9 mouse cellular contexts compared by ENCODE assay signal in the genomic region with DNA sequence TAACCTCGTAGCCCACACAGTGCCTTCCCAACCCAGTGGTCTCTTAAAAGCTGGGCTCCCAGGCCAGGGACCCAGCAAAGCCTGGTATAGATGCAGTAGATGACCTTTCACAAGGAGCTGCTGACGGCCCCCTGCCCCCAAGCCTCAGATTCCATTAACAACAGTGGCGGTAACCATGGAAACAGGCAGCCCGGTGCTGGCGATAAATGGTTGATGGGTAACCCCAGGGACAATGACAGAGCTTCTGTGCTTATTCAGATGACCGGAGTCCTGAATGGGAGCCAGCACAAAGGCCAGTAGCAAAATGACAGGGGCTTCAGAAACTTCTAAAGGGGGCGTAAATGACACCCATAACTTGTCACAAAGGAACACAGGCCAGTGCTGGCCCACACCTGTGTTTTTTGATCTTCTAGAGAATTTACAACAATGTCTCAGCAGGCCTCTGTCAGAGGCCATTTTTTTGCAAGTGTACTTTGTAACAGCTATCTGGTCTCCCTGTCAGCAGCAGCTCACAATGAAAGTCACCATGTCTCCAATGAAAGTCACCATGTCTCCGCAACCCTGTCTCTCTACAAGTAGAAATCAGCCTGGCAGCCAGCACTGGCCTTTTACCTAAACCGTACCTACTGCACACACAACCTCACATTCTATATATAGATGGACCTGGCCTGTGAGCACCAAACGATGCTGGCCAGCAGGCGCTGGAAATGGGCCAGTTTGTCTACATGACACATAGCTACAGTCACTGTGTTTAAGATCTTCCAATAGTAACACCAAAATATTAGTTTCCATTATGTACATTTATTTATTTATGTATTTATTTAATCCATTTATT. TPM values are rescaled to one million over a fixed set of nuclear protein-coding genes. Genes with fewer than 3 reads are reported as not detected.
A peak's percentile ranks its signal among the peaks of the same experiment; 100 is the strongest.
DNase-seq lines count a peak whose midpoint lies in the region; ATAC-seq and TF ChIP-seq lines count a peak whose summit lies in the region.
"Had no signal": no experiment of that assay in that cellular context is flagged by ENCODE, and none has a peak within 500 bp of the region (broad histone marks: within the 10 kb centered on the region; RNA-seq: fewer than 3 reads in every experiment).

No protein-coding gene starts in this region.

- H3K27me3 ChIP-seq in kidney, embryonic 15.5 days, result no peaks in the 10 kb centered on the region
- no peaks in the 10 kb centered on the region; the same call in 1 of the 2 replicates for H3K27me3 ChIP-seq in forebrain, embryonic 12.5 days
- 0 out of 2 replicates have a peak, but pooled peaks cover 2% of the 10 kb centered on the region for H3K27me3 ChIP-seq in hindbrain, embryonic 11.5 days (ENCODE audit: control insufficient read depth, insufficient read depth, low read length)
- H3K27me3 ChIP-seq in lung, postnatal 0 days (replicated peaks; ENCODE audit: insufficient read depth, low read length), result no peaks in the 10 kb centered on the region
- H3K27me3 ChIP-seq: limb, embryonic 12.5 days had no signal

- H3K9ac ChIP-seq in kidney, embryonic 15.5 days, result no peak overlapping the region
- no peak overlapping the region for H3K9ac ChIP-seq in forebrain, embryonic 12.5 days
- H3K9ac ChIP-seq in hindbrain, embryonic 11.5 days (ENCODE audit: low read depth, low read length), result no peak overlapping the region
- no peak overlapping the region for H3K9ac ChIP-seq in lung, postnatal 0 days (replicated peaks; ENCODE audit: low read depth)
- H3K9ac ChIP-seq: limb, embryonic 12.5 days had no signal

- no peaks in the 10 kb centered on the region for H3K9me3 ChIP-seq in kidney, embryonic 15.5 days (replicated peaks)
- no peaks in the 10 kb centered on the region for H3K9me3 ChIP-seq in forebrain, embryonic 12.5 days
- no peaks in the 10 kb centered on the region for H3K9me3 ChIP-seq in hindbrain, embryonic 11.5 days (ENCODE audit: control insufficient read depth, low read length)
- no peaks in the 10 kb centered on the region for H3K9me3 ChIP-seq in lung, postnatal 0 days (ENCODE audit: low read length)
- H3K9me3 ChIP-seq: limb, embryonic 12.5 days had no signal

- no peak for TF ChIP-seq CTCF in lung, postnatal 0 days (IDR thresholded peaks at IDR 0.05)

- H3K27ac ChIP-seq in kidney, embryonic 15.5 days, result peak overlapping the region; percentile 62
- H3K27ac ChIP-seq in forebrain, embryonic 12.5 days, result peak overlapping the region; percentile 86
- H3K27ac ChIP-seq in hindbrain, embryonic 11.5 days (ENCODE audit: low read depth, low read length), result peak overlapping the region; percentile 90
- H3K27ac ChIP-seq in lung, postnatal 0 days (ENCODE audit: low read length), result no peak overlapping the region
- H3K27ac ChIP-seq: limb, embryonic 12.5 days had no signal

- no peak for ATAC-seq in kidney, embryonic 15.5 days (replicated peaks; ENCODE audit: low FRiP score)
- ATAC-seq in forebrain, embryonic 12.5 days (ENCODE audit: low FRiP score), result peak; percentile 73
- ATAC-seq in hindbrain, embryonic 11.5 days (ENCODE audit: low FRiP score), result peak; percentile 86
- no peak for ATAC-seq in lung, postnatal 0 days

- WGBS in kidney, embryonic 15.5 days, result 24% methylated on average over 11 of the region's 11 CpGs
- 7% methylated on average over 11 of the region's 11 CpGs for WGBS in forebrain, embryonic 12.5 days
- 15% methylated on average over 11 of the region's 11 CpGs for WGBS in hindbrain, embryonic 11.5 days
- WGBS in lung, postnatal 0 days, result 39% methylated on average over 11 of the region's 11 CpGs

- TF ChIP-seq EP300 in lung, postnatal 0 days (IDR thresholded peaks at IDR 0.05), result no peak

- no peak for DNase-seq in kidney, postnatal 10 days
- DNase-seq in hindbrain, embryonic 11.5 days (ENCODE audit: low spot score), result peak; percentile 88
- DNase-seq in retina, embryonic 14.5 days (ENCODE audit: low spot score), result peak; percentile 80
- no peak for DNase-seq in lung, postnatal 0 days (ENCODE audit: low spot score)
- no peak for DNase-seq in ovary, postnatal 14 days (ENCODE audit: low spot score)
- no peak for DNase-seq in kidney, postnatal 36 days

- no peak overlapping the region for H3K4me2 ChIP-seq in kidney, embryonic 15.5 days
- H3K4me2 ChIP-seq in forebrain, embryonic 12.5 days, result peak overlapping the region; percentile 21
- peak overlapping the region; percentile 15; the same call in 1 of the 2 replicates for H3K4me2 ChIP-seq in hindbrain, embryonic 11.5 days (replicated peaks; ENCODE audit: low read depth, low read length)
- no peak overlapping the region for H3K4me2 ChIP-seq in lung, postnatal 0 days (replicated peaks; ENCODE audit: low read depth, low read length)
- H3K4me2 ChIP-seq: limb, embryonic 12.5 days had no signal

- no peaks in the 10 kb centered on the region for H3K36me3 ChIP-seq in kidney, embryonic 15.5 days
- no peaks in the 10 kb centered on the region for H3K36me3 ChIP-seq in forebrain, embryonic 12.5 days (replicated peaks)
- no peaks in the 10 kb centered on the region; the same call in 1 of the 2 replicates for H3K36me3 ChIP-seq in hindbrain, embryonic 11.5 days (ENCODE audit: control insufficient read depth, insufficient read depth, low read length)
- H3K36me3 ChIP-seq in lung, postnatal 0 days (ENCODE audit: insufficient read depth, low read length), result no peaks in the 10 kb centered on the region
- H3K36me3 ChIP-seq: limb, embryonic 12.5 days had no signal

- H3K4me1 ChIP-seq in kidney, embryonic 15.5 days, result peaks cover 52% of the 10 kb centered on the region
- peaks cover 41% of the 10 kb centered on the region for H3K4me1 ChIP-seq in forebrain, embryonic 12.5 days
- peaks cover 14% of the 10 kb centered on the region for H3K4me1 ChIP-seq in hindbrain, embryonic 11.5 days (replicated peaks; ENCODE audit: control insufficient read depth, insufficient read depth, low read length)
- H3K4me1 ChIP-seq in lung, postnatal 0 days (ENCODE audit: insufficient read depth, low read depth, low read length), result 0 out of 2 replicates have a peak, but pooled peaks cover 6% of the 10 kb centered on the region

- H3K4me3 ChIP-seq in kidney, embryonic 15.5 days (replicated peaks), result no peak overlapping the region
- no peak overlapping the region for H3K4me3 ChIP-seq in forebrain, embryonic 12.5 days (replicated peaks)
- H3K4me3 ChIP-seq in hindbrain, embryonic 11.5 days (ENCODE audit: low read depth, low read length), result no peak overlapping the region
- H3K4me3 ChIP-seq in lung, postnatal 0 days (ENCODE audit: low read depth, low read length), result no peak overlapping the region
- H3K4me3 ChIP-seq: limb, embryonic 12.5 days had no signal

RNA-seq across cellular contexts. Expression of a gene that starts 27.7 kb away (rescaled TPM):
- polyA plus RNA-seq in kidney, embryonic 15.5 days (2015; fragmentation: Nextera tagmentation; extraction: Ambion mirVana), result 3.7 and 3.9 TPM in 2 replicates
- polyA plus RNA-seq in forebrain, embryonic 12.5 days (2016; fragmentation: Nextera tagmentation; extraction: Ambion mirVana), result 7.3 and 7.9 TPM in 2 replicates
- 4.6 and 5.1 TPM in 2 replicates for polyA plus RNA-seq in hindbrain, embryonic 11.5 days (2014; fragmentation: Nextera tagmentation; extraction: Ambion mirVana)
- 2.1 and 2.2 TPM in 2 replicates for polyA plus RNA-seq in lung, postnatal 0 days (2015; fragmentation: Nextera tagmentation; extraction: Ambion mirVana)

RNA-seq across cellular contexts. Expression of a gene that starts 51.6 kb away (rescaled TPM):
- 14.1 and 17.4 TPM in 2 replicates for polyA plus RNA-seq in kidney, embryonic 15.5 days (2015; fragmentation: Nextera tagmentation; extraction: Ambion mirVana)
- 33.4 and 36.6 TPM in 2 replicates for polyA plus RNA-seq in forebrain, embryonic 12.5 days (2016; fragmentation: Nextera tagmentation; extraction: Ambion mirVana)
- 8.7 and 10.1 TPM in 2 replicates for polyA plus RNA-seq in hindbrain, embryonic 11.5 days (2014; fragmentation: Nextera tagmentation; extraction: Ambion mirVana)
- polyA plus RNA-seq in lung, postnatal 0 days (2015; fragmentation: Nextera tagmentation; extraction: Ambion mirVana), result 9.9 and 11.1 TPM in 2 replicates

Comparison
In these comparisons a context has a peak if more than half of its experiments do, and no peak if none do; other contexts are left out.
1. ATAC-seq: peak in forebrain, embryonic 12.5 days (single experiment) and hindbrain, embryonic 11.5 days (single experiment); none in kidney, embryonic 15.5 days (single experiment) and lung, postnatal 0 days (single experiment).
2. H3K4me2 ChIP-seq: peak in forebrain, embryonic 12.5 days (single experiment) and hindbrain, embryonic 11.5 days (single experiment); none in kidney, embryonic 15.5 days (single experiment) and lung, postnatal 0 days (single experiment).
3. DNase-seq: peak in hindbrain, embryonic 11.5 days (single experiment) and retina, embryonic 14.5 days (single experiment); none in kidney, postnatal 10 days (single experiment), lung, postnatal 0 days (single experiment), ovary, postnatal 14 days (single experiment) and kidney, postnatal 36 days (0 of 2).